Mouse (Mus musculus): ENCODE results near the gene Rnf185.
A peak's percentile ranks its signal among the peaks of the same experiment; 100 is the strongest.

Gene Rnf185

DNA sequence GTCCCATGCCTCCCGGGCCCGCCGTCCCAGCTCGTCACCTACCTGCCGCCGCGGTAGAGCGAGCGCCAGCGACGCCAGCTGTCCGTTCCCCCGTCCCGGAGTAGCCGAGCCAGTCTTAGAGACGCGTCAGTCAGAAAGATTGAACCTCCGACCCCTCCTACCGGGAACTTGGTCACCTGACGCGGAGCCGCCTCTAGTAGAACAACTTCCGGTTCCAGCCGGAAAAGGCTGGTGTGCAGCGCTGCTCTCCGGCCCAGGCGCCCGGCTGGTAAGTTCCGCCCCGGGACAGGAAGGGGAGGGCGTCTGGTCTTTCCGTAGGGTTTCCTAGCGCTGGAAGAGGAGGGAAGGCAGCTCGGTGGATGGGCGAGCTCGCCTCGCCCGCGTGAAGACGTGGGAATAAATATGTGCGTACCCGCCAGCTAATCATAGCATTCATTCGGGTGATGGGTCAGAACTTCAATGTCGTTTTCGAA lies at the start of gene Rnf185:
Gene Rnf185 (minus strand): TSS at position 197 of the 473 bp plus-strand sequence.
- peak; percentile 92 for DNase-seq (ENCODE audit: low spot score)

DNA sequence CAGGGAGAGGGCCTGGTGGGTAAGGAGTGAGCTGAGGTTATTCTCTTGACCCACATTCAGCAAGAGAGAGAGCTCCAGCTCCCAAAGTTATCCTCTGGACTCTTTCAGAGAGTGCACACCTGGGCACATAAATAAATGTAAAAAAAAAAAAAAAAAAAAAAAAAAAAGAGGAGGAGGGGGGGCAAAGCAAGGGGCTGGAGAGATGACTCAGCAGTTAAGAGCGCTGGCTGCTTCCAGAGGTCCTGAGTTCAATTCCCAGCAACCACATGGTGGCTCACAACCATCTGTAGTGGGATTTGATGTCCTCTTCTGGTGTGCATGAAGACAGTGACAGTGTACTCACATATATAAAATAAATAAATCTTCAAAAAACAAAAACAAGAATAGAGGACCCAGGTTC lies 45.1 kb upstream of the Rnf185 start:
- no peak for DNase-seq (ENCODE audit: low spot score)

DNA sequence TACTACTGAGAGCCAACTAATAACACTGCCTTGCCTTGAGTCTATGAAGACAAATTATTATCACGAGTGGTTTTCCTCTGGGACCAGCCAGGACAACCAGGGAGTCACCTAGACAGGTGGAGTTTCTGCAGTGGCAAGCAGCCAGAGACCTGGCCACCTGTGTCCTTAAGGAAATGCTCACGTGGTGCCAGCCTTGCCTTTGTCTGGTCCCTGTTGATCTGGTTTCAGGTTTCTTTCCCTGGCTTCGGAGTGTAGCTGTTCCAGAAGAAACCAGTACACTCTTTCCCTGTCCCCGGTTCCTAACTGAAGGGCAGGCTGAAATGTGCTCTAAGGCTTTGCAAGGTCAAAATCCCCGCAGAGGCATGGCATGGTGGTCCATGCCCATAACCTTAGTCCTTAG lies 44.6 kb upstream of the Rnf185 start:
- no peak for DNase-seq (ENCODE audit: low spot score)

DNA sequence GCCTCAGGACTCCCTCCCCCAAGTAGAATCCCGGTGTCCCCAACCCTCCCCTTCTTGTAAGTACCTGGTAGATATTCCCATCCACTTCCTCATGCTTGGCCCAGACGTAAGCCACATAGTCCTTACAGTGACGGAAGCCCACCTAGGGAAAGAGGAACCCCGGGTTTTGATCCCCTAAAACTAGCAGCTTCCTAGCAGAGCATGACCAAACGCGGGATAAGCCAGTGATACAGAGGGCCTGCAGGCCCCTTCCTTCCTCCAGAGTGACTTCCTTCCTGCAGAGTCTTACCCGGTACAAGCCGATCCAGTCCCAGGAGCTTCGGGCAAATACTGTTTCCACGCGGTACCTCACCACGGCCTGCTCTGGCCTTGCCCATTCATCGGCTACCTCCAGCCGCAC lies 43.3 kb upstream of the Rnf185 start:
- DNase-seq (ENCODE audit: low spot score), result no peak

- DNase-seq (ENCODE audit: low spot score), result no peak
Observed at GRCm38 (mm10) chr11:3494857-3495256, 42.7 kb upstream of the Rnf185 start.

- DNase-seq (ENCODE audit: low spot score), result no peak
Observed at GRCm38 (mm10) chr11:3492748-3493147, 40.6 kb upstream of the Rnf185 start.

GRCm38 (mm10) chr11:3489036-3489435 lies 36.9 kb upstream of the Rnf185 start:
- DNase-seq (ENCODE audit: low spot score), result no peak

GRCm38 (mm10) chr11:3487952-3488570 lies 35.9 kb upstream of the Rnf185 start, which contains the start of gene Pla2g3:
Gene Pla2g3, plus strand, starts transcription at chr11:3488284.
- DNase-seq (ENCODE audit: low spot score), result no peak

GRCm38 (mm10) chr11:3486349-3486748 lies 34.2 kb upstream of the Rnf185 start:
- no peak for DNase-seq (ENCODE audit: low spot score)

- DNase-seq (ENCODE audit: low spot score), result no peak
Observed at GRCm38 (mm10) chr11:3483980-3484642, 31.9 kb upstream of the Rnf185 start.

GRCm38 (mm10) chr11:3475489-3475888 lies 23.3 kb upstream of the Rnf185 start:
- no peak for DNase-seq (ENCODE audit: low spot score)

DNA sequence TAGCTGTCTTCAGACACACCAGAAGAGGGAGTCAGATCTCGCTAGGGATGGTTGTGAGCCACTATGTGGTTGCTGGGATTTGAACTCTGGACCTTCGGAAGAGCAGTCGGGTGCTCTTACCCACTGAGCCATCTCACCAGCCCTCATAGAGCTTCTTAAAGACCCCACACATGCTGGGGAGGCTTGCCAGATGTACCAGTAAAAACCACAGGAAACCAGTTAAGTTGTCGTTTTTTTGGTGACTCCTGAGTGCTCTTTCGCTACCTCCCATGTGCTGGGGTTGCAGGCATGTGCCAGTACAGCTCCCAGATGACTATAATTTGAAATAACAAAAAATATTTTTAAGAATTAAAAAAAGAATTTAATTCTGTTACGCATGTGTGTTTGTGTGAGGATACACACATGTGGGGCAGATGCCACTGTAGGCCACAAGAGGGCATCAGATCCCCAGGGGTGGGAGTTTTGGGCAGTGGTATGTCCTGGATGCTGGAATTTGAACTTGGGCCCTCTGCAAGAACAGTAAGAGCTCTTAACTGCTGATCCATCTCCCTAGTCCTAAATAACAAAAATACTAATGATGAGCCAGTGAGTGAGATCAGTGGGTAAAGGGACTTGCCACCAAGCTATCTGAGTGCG lies 22.4 kb upstream of the Rnf185 start:
- DNase-seq (ENCODE audit: low spot score), result no peak

DNA sequence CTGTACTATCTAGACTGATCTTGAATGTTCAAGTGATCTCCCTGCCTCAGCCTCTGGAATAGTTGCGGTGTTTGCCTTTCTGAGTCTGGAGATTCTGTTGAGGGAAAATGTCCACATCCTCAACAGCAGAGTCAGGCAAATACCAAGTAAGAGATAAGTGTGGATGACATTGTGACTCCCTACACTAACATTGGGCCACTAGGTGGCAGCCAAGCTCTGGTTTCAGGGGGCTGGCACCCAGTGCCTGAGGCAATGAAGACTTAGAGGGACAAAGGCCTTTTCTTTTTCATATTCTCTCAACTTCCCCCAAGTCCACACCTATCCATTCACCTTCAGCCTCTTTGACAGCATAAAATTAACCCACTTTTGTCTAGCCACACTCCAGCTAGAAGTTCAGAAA lies 20.3 kb upstream of the Rnf185 start:
- DNase-seq (ENCODE audit: low spot score), result peak; percentile 81

DNA sequence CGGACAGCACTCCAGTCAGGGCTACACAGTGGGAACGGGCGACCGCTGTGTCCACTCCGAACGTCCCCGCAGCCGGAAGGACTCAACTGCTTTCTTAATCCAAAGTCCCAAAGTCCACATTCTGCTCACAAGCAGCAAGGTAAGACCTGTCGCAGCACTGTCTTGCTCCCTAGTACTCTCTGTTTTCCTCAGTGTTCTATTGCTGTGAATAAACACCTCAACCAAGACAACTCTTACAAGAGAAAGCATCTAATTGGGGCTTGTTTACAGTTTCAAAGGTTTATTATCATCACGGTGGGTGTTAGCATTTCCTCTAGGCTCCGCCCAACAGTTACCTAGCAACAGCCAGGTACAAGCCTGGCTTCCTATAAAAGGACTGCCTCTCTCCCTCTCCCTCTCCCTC lies 19.3 kb upstream of the Rnf185 start:
- DNase-seq (ENCODE audit: low spot score), result no peak

GRCm38 (mm10) chr11:3462846-3463245 lies 10.7 kb upstream of the Rnf185 start:
- no peak for DNase-seq (ENCODE audit: low spot score)

- peak; percentile 18 for DNase-seq (ENCODE audit: low spot score)
Observed at GRCm38 (mm10) chr11:3459105-3459468, 6.9 kb upstream of the Rnf185 start.

- no peak for DNase-seq (ENCODE audit: low spot score)
Observed at GRCm38 (mm10) chr11:3458428-3459104, 6.4 kb upstream of the Rnf185 start.

GRCm38 (mm10) chr11:3456354-3456753 lies 4.2 kb upstream of the Rnf185 start:
- peak; percentile 46 for DNase-seq (ENCODE audit: low spot score)

DNA sequence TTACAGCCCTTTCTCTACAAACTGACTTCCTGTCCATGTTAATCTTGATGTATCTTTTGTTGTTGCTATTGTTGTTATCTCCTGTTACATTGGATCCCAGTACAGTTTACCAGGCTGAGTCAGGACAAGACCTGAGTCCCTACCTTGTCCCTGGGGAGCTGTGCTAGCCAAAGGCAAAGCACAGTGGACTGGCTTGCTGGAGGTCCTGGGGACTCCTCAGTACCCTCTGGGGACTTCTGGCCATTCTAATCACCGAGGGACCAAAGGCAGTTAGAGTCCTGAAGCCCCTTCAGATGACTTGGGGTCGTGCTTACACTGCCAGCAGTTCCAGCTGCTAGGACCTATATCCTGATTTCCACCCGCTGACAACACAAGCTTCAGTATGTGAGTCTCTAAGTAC lies 2.3 kb upstream of the Rnf185 start:
- DNase-seq (ENCODE audit: low spot score), result no peak

- no peak for DNase-seq (ENCODE audit: low spot score)
Observed at GRCm38 (mm10) chr11:3453467-3453866, 1.3 kb upstream of the Rnf185 start.

GRCm38 (mm10) chr11:3452769-3453168 lies 606 bp upstream of the Rnf185 start:
- peak; percentile 15 for DNase-seq (ENCODE audit: low spot score)

DNA sequence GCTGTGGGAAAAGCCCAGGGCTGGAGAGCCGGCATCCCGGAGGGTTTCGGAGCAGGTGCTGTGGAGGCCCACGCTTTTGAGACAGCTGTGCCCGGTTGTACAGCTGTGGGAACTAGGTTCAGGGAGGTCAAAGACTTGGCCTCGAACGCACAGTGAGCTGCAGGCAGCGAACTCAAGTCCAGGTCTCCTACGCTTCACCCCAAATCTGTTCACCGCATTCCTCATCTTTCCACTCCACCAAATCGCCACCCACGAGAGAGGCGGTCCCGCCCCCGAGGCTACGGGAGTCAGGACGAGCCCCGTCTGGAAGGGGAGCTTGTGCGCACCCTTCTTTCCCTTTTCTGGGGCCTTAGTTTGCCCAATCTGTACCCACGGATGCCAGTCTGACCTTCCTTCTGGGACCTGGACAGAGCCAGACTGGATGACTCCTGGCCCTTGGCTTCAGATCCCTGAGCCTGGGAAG lies 431 bp downstream of the Rnf185 start:
- no peak for DNase-seq (ENCODE audit: low spot score)

GRCm38 (mm10) chr11:3444875-3445274 lies 7.3 kb downstream of the Rnf185 start:
- DNase-seq (ENCODE audit: low spot score), result no peak
